ENCODE assay signal across 24 mouse cellular contexts in the genomic region with DNA sequence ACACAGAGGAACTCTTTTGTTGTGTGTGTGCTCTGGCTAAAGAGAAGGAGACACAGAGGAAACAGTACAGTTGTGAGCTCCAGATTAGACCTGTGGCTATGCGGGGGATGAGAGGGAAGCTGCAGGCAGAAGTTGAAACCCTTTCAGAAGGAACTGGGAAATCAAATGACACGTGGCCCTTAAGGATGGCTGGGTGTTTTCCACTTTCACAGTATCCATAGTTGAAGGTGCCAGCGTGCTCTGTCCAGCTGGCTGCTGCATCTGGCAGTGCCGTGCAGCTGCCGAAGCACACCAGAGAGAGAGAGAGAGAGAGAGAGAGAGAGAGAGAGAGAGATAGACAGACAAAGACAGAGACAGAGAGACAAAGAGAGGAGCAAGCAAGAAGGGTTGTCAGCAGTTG. TPM values are rescaled to one million over a fixed set of nuclear protein-coding genes. Genes with fewer than 3 reads are reported as not detected.
A peak's percentile ranks its signal among the peaks of the same experiment; 100 is the strongest.
DNase-seq lines count a peak whose midpoint lies in the region; ATAC-seq and TF ChIP-seq lines count a peak whose summit lies in the region.
"Had no signal": no experiment of that assay in that cellular context is flagged by ENCODE, and none has a peak within 500 bp of the region (broad histone marks: within the 10 kb centered on the region; RNA-seq: fewer than 3 reads in every experiment).

No protein-coding gene starts in this region.

- peaks cover 3 to 17% of the 10 kb centered on the region in 2 experiments for H3K4me1 ChIP-seq in MEL (ENCODE audit: control insufficient read depth in 1 of 2, insufficient read depth in 2 of 2, low read length in 2 of 2)
- H3K4me1 ChIP-seq: embryonic facial prominence, embryonic 15.5 days; hindbrain, embryonic 13.5 days had no signal

- DNase-seq in gastrocnemius, adult 2 months, result peak; percentile 30
- DNase-seq in gastrocnemius, postnatal 36 days, result no peak
- DNase-seq in MEL (ENCODE audit: low read depth, low spot score), result peak; percentile 71
- no peak for DNase-seq in adrenal gland, postnatal 36 days
- no peak for DNase-seq in left cerebral cortex, postnatal 4 days
- DNase-seq: adrenal gland, postnatal 14 days; cerebellum, adult 18-20 months; cerebellum, adult 9-11 months; cerebellum, postnatal 36 days; embryo, embryonic 11 days; gastrocnemius, postnatal 10 days; heart, postnatal 10 days; heart, postnatal 4 days had no signal

- TF ChIP-seq RAD21 in MEL (IDR thresholded peaks at IDR 0.05; ENCODE audit: low read depth, low read length), result no peak

- no peaks in the 10 kb centered on the region for H3K9me3 ChIP-seq in MEL (replicated peaks; ENCODE audit: insufficient read depth, low read length)
- H3K9me3 ChIP-seq: embryonic facial prominence, embryonic 15.5 days; forebrain, embryonic 10.5 days; heart, embryonic 10.5 days; hindbrain, embryonic 13.5 days; intestine, embryonic 15.5 days had no signal

- TF ChIP-seq EP300 in MEL (IDR thresholded peaks at IDR 0.05; ENCODE audit: low read depth in 1 of 2, low read length in 2 of 2), result peak in 1 of 2 experiments; percentile 62; a peak in 2 of 4 replicates

- no peaks in the 10 kb centered on the region for H3K79me2 ChIP-seq in MEL (ENCODE audit: control insufficient read depth, insufficient read depth, low read length, poor library complexity)

- no peak overlapping the region for H3K27ac ChIP-seq in gastrocnemius, adult 2 months
- peak overlapping the region; percentile 60 for H3K27ac ChIP-seq in MEL (ENCODE audit: control insufficient read depth, low read depth, low read length)
- H3K27ac ChIP-seq: embryonic facial prominence, embryonic 15.5 days; forebrain, embryonic 10.5 days; heart, embryonic 10.5 days; hindbrain, embryonic 13.5 days; intestine, embryonic 15.5 days had no signal

- no peaks in the 10 kb centered on the region for H3K27me3 ChIP-seq in MEL (ENCODE audit: control insufficient read depth in 1 of 2, insufficient read depth in 2 of 2, low read length in 2 of 2)
- H3K27me3 ChIP-seq: embryonic facial prominence, embryonic 15.5 days; intestine, embryonic 15.5 days had no signal

- ATAC-seq in granulocyte monocyte progenitor cell, adult 5-6 weeks (replicated peaks; ENCODE audit: poor library complexity, severe bottlenecking), result peak; percentile 56
- ATAC-seq in megakaryocyte progenitor cell, adult 5-6 weeks (replicated peaks; ENCODE audit: poor library complexity), result peak; percentile 64
- ATAC-seq: forebrain, embryonic 14.5 days; intestine, embryonic 15.5 days had no signal

- H3K36me3 ChIP-seq in MEL (ENCODE audit: control insufficient read depth in 1 of 2, insufficient read depth in 2 of 2, low read length in 2 of 2), result peaks cover 0 to 14% of the 10 kb centered on the region in 2 experiments; a peak in 2 of 4 replicates
- H3K36me3 ChIP-seq: embryonic facial prominence, embryonic 15.5 days; forebrain, embryonic 10.5 days; heart, embryonic 10.5 days; hindbrain, embryonic 13.5 days; intestine, embryonic 15.5 days had no signal

- no peak overlapping the region for H3K4me3 ChIP-seq in gastrocnemius, adult 2 months
- H3K4me3 ChIP-seq in MEL (ENCODE audit: control insufficient read depth in 1 of 2, insufficient read depth in 1 of 2, low read depth in 2 of 2, low read length in 2 of 2), result peak overlapping the region; percentile 21 to 23; a peak in 2 of 4 replicates
- H3K4me3 ChIP-seq: embryonic facial prominence, embryonic 15.5 days; erythroblast, embryonic 14.5 days; forebrain, embryonic 10.5 days; heart, embryonic 10.5 days; hindbrain, embryonic 13.5 days; intestine, embryonic 15.5 days had no signal

- intact Hi-C loops in gastrocnemius, adult 2 months (cut with DNase I), result no loop called here
- intact Hi-C loops in gastrocnemius, postnatal 36 days (cut with DNase I), result loop anchor here (5.0 kb wide), 1 partner anchor 54 kb away; no protein-coding TSS in a partner anchor
- intact Hi-C loops in left cerebral cortex, postnatal 4 days (cut with DNase I), result no loop called here

- TF ChIP-seq CTCF in gastrocnemius, adult 2 months (IDR thresholded peaks at IDR 0.05), result no peak
- no peak for TF ChIP-seq CTCF in MEL (IDR thresholded peaks at IDR 0.05 in 2 of 3, conservative IDR thresholded peaks at IDR 0.05 in 1 of 3; ENCODE audit: control insufficient read depth in 1 of 3, insufficient read depth in 1 of 3, low read depth in 2 of 3, low read length in 3 of 3, poor library complexity in 1 of 3, severe bottlenecking in 1 of 3)

- H3K9ac ChIP-seq in MEL (ENCODE audit: control insufficient read depth, low read depth, low read length, poor library complexity, severe bottlenecking), result peak overlapping the region; percentile 59
- H3K9ac ChIP-seq: embryonic facial prominence, embryonic 15.5 days; hindbrain, embryonic 13.5 days; intestine, embryonic 15.5 days had no signal

- TF ChIP-seq POLR2A in MEL (IDR thresholded peaks at IDR 0.05; ENCODE audit: control insufficient read depth in 1 of 2, insufficient read depth in 1 of 2, low read depth in 1 of 2, low read length in 2 of 2, poor library complexity in 1 of 2), result peak in 1 of 2 experiments; percentile 27; a peak in 1 of 4 replicates

TF ChIP-seq in MEL, 35 proteins besides CTCF, POLR2A, EP300 and RAD21 (continues in another document):
- TF ChIP-seq CHD2 (IDR thresholded peaks at IDR 0.05; ENCODE audit: low read length), result no peak
- TF ChIP-seq KAT2A (conservative IDR thresholded peaks at IDR 0.05; ENCODE audit: low read depth, low read length), result no peak
- TF ChIP-seq MAFK (IDR thresholded peaks at IDR 0.05; ENCODE audit: borderline replicate concordance, low read depth, low read length), result no peak
- no peak for TF ChIP-seq CHD1 (IDR thresholded peaks at IDR 0.05; ENCODE audit: low read depth, low read length)
- TF ChIP-seq BHLHE40 (IDR thresholded peaks at IDR 0.05; ENCODE audit: borderline replicate concordance, low read depth, low read length), result no peak
- no peak for TF ChIP-seq GATA1 (IDR thresholded peaks at IDR 0.05; ENCODE audit: low read depth, low read length)
- no peak for TF ChIP-seq GABPA (IDR thresholded peaks at IDR 0.05; ENCODE audit: low read depth, low read length)
- TF ChIP-seq SMC3 (IDR thresholded peaks at IDR 0.05; ENCODE audit: low read depth, low read length), result no peak
- 0 out of 2 replicates have a peak, but pooled peaks have one; percentile 26 for TF ChIP-seq ETS1 (IDR thresholded peaks at IDR 0.05; ENCODE audit: low read depth, low read length)
- TF ChIP-seq USF2 (IDR thresholded peaks at IDR 0.05; ENCODE audit: borderline replicate concordance in 1 of 2, insufficient read depth in 1 of 2, low read depth in 1 of 2, low read length in 2 of 2), result no peak
- TF ChIP-seq UBTF (IDR thresholded peaks at IDR 0.05; ENCODE audit: borderline replicate concordance, insufficient read depth, low read depth, low read length), result no peak
- TF ChIP-seq MEF2A (IDR thresholded peaks at IDR 0.05; ENCODE audit: extremely low read depth, insufficient replicate concordance, low read depth, low read length, poor library complexity, severe bottlenecking), result no peak
- no peak for TF ChIP-seq HCFC1 (IDR thresholded peaks at IDR 0.05; ENCODE audit: low read depth, low read length)
- TF ChIP-seq ZMIZ1 (IDR thresholded peaks at IDR 0.05; ENCODE audit: low read depth, low read length), result no peak
- no peak for TF ChIP-seq MYB (IDR thresholded peaks at IDR 0.05; ENCODE audit: low read depth, low read length)
- no peak for TF ChIP-seq TCF12 (IDR thresholded peaks at IDR 0.05; ENCODE audit: low read depth, low read length)
- peak; percentile 72 for TF ChIP-seq MXI1 (IDR thresholded peaks at IDR 0.05; ENCODE audit: low read depth, low read length)
- TF ChIP-seq NELFE (IDR thresholded peaks at IDR 0.05; ENCODE audit: low read depth, low read length), result no peak

RNA-seq across cellular contexts. Expression of gene Usp18, which starts 5.5 kb away (rescaled TPM):
- total RNA-seq in gastrocnemius, adult 2 months (2021), result 1 to 10 TPM in 1 of 2 experiments, under 1 TPM in 1; 0.89 to 1.5 TPM
- 1 to 10 TPM in 1 of 2 experiments, under 1 TPM in 1; 0.48 to 1.2 TPM for total RNA-seq in gastrocnemius, postnatal 36 days (2021)
- total RNA-seq in MEL (2012; rRNA removed), result 0.39 and 0.85 TPM in 2 replicates
- polyA plus RNA-seq in MEL (2012; ENCODE audit: insufficient read depth in 1 of 2, insufficient read length in 2 of 2, low read depth in 1 of 2, low replicate concordance in 2 of 2, missing spikeins in 1 of 2), result under 1 TPM in 1 of 2 experiments, not detected in 1; 0.71 TPM
- total RNA-seq in granulocyte monocyte progenitor cell, adult 5-6 weeks (2014; fragmentation: Nextera tagmentation), result not detected in 2 replicates
- 0.82 and 1.3 TPM in 2 replicates for total RNA-seq in granulocyte monocyte progenitor cell, adult 5-6 weeks (2017)
- 2.2 and 2.6 TPM in 2 replicates for total RNA-seq in megakaryocyte progenitor cell, adult 5-6 weeks (2015)
- total RNA-seq in megakaryocyte progenitor cell, adult 5-6 weeks (2017), result 1.8 and 2.5 TPM in 2 replicates
- total RNA-seq in adrenal gland, postnatal 36 days (2021), result 1 to 10 TPM; 3.5 to 4.2 TPM
- not detected for total RNA-seq in left cerebral cortex, postnatal 4 days (2021)
- polyA plus RNA-seq: erythroblast, embryonic 14.5 days had no signal

RNA-seq across cellular contexts. Expression of gene Tuba8, which starts 40.8 kb away (rescaled TPM):
- total RNA-seq in gastrocnemius, adult 2 months (2021), result 100 to 1,000 TPM; 201 to 248 TPM
- total RNA-seq in gastrocnemius, postnatal 36 days (2021), result 100 to 1,000 TPM; 183 to 207 TPM
- total RNA-seq in MEL (2012; rRNA removed), result 1.6 and 1.9 TPM in 2 replicates
- 1 to 10 TPM in 1 of 2 experiments, not detected in 1; 1.4 TPM for polyA plus RNA-seq in MEL (2012; ENCODE audit: insufficient read depth in 1 of 2, insufficient read length in 2 of 2, low read depth in 1 of 2, low replicate concordance in 2 of 2, missing spikeins in 1 of 2)
- total RNA-seq in granulocyte monocyte progenitor cell, adult 5-6 weeks (2014; fragmentation: Nextera tagmentation), result 9.3 and 12.8 TPM in 2 replicates
- 27.8 and 28.4 TPM in 2 replicates for total RNA-seq in granulocyte monocyte progenitor cell, adult 5-6 weeks (2017)
- 27.2 and 30.4 TPM in 2 replicates for total RNA-seq in megakaryocyte progenitor cell, adult 5-6 weeks (2015)
- total RNA-seq in megakaryocyte progenitor cell, adult 5-6 weeks (2017), result 27.2 and 29.2 TPM in 2 replicates
- total RNA-seq in adrenal gland, postnatal 36 days (2021), result 1 to 10 TPM; 8.2 to 9.8 TPM
- under 1 TPM; 0.40 to 0.82 TPM for total RNA-seq in left cerebral cortex, postnatal 4 days (2021)
- polyA plus RNA-seq: heart, embryonic 14.5 days had no signal

RNA-seq across cellular contexts. Expression of gene Slc6a13, which starts 48.8 kb away (rescaled TPM):
- under 1 TPM; 0.20 to 0.46 TPM for total RNA-seq in gastrocnemius, adult 2 months (2021)
- under 1 TPM; 0.23 to 0.32 TPM for total RNA-seq in gastrocnemius, postnatal 36 days (2021)
- 1.0 and 1.4 TPM in 2 replicates for total RNA-seq in MEL (2012; rRNA removed)
- polyA plus RNA-seq in MEL (2012; ENCODE audit: insufficient read depth in 1 of 2, insufficient read length in 2 of 2, low read depth in 1 of 2, low replicate concordance in 2 of 2, missing spikeins in 1 of 2), result 1 to 10 TPM in 1 of 2 experiments, not detected in 1; 1.5 TPM
- 5.6 and 5.9 TPM in 2 replicates for total RNA-seq in granulocyte monocyte progenitor cell, adult 5-6 weeks (2014; fragmentation: Nextera tagmentation)
- total RNA-seq in granulocyte monocyte progenitor cell, adult 5-6 weeks (2017), result 2.4 and 3.9 TPM in 2 replicates
- 3.9 and 4.3 TPM in 2 replicates for total RNA-seq in megakaryocyte progenitor cell, adult 5-6 weeks (2015)
- 3.4 and 3.5 TPM in 2 replicates for total RNA-seq in megakaryocyte progenitor cell, adult 5-6 weeks (2017)
- total RNA-seq in adrenal gland, postnatal 36 days (2021), result 1 to 10 TPM in 1 of 2 experiments, under 1 TPM in 1; 0.59 to 1.8 TPM
- 10 to 100 TPM; 25.3 to 29.0 TPM for total RNA-seq in left cerebral cortex, postnatal 4 days (2021)
- polyA plus RNA-seq: C2C12 had no signal

Comparison
In these comparisons a context has a peak if more than half of its experiments do, and no peak if none do; other contexts are left out.
1. DNase-seq: peak in gastrocnemius, adult 2 months (single experiment) and MEL (single experiment); none in gastrocnemius, postnatal 36 days (0 of 2), adrenal gland, postnatal 36 days (0 of 2) and left cerebral cortex, postnatal 4 days (single experiment).
2. RNA of gene Tuba8, which starts 40.8 kb away (total RNA-seq): 201 to 248 TPM in gastrocnemius, adult 2 months and 183 to 207 TPM in gastrocnemius, postnatal 36 days; 27.2 to 30.4 TPM in megakaryocyte progenitor cell, adult 5-6 weeks, 9.3 to 28.4 TPM in granulocyte monocyte progenitor cell, adult 5-6 weeks, 8.2 to 9.8 TPM in adrenal gland, postnatal 36 days, 1.6 to 1.9 TPM in MEL and 0.40 to 0.82 TPM in left cerebral cortex, postnatal 4 days; every median in the first group is over 4 times any median in the second.